Comparison of ENCODE assay signal across 11 mouse cellular contexts in the genomic region with DNA sequence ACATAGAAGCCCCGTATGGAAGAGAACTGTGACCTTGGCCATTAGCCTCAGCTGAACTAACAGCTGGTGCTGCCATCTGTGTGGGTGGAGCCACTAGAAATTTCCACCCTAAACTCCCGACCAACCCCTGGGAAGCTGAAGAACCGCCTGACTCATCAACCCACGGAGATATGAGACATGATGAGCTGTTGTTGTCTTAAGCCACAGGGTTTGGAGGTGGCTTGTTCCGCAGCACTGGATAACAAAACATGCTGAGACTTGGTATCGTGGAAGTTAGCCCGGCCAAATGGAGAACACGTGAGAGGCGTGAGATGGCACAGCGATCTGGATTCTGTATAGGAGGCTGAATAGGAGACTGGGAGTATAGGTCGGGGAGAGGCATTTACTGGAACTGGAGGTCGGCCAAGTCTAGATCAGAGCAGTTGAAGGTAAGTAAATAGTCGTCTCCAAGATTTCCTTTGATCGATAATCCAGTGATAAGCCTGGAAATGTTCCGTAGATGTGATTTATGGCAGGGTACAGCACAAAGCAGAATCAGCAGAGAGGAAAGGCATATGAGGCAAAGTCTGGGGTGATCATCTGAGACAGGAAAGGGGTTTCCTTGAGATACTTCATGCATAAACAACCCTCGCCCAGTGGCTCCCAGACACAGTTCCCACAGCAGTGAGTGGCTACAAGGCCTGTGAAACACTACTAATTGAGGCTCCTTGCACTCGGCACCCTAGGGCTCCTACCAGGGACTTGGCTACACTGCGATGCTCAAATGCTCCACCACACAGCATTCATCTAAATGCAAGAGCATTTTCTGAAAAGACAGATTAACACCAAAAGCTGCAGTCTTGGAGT. TPM values are rescaled to one million over a fixed set of nuclear protein-coding genes. Genes with fewer than 3 reads are reported as not detected.
DNase-seq lines count a peak whose midpoint lies in the region; ATAC-seq lines count a peak whose summit lies in the region.
"Had no signal": no experiment of that assay in that cellular context is flagged by ENCODE, and none has a peak within 500 bp of the region (broad histone marks: within the 10 kb centered on the region; RNA-seq: fewer than 3 reads in every experiment).

No protein-coding gene starts in this region.

- no peak overlapping the region for H3K4me3 ChIP-seq in heart, embryonic 12.5 days
- H3K4me3 ChIP-seq in heart, embryonic 10.5 days: no peak overlapping the region
- H3K4me3 ChIP-seq in hindbrain, embryonic 14.5 days (replicated peaks; ENCODE audit: low read length): no peak overlapping the region
- H3K4me3 ChIP-seq: embryonic facial prominence, embryonic 12.5 days had no signal

- peaks cover 16% of the 10 kb centered on the region for H3K4me1 ChIP-seq in heart, embryonic 12.5 days (replicated peaks)
- peaks cover 20% of the 10 kb centered on the region for H3K4me1 ChIP-seq in heart, embryonic 10.5 days
- H3K4me1 ChIP-seq in hindbrain, embryonic 14.5 days (replicated peaks; ENCODE audit: control insufficient read depth, insufficient read depth, low read length): no peaks in the 10 kb centered on the region
- H3K4me1 ChIP-seq: embryonic facial prominence, embryonic 12.5 days had no signal

- H3K27ac ChIP-seq in heart, embryonic 12.5 days (ENCODE audit: poor library complexity, severe bottlenecking): no peak overlapping the region
- no peak overlapping the region for H3K27ac ChIP-seq in heart, embryonic 10.5 days
- H3K27ac ChIP-seq in hindbrain, embryonic 14.5 days: no peak overlapping the region
- H3K27ac ChIP-seq: embryonic facial prominence, embryonic 12.5 days had no signal

- 67% methylated on average over 18 of the region's 18 CpGs for WGBS in heart, embryonic 12.5 days
- WGBS in heart, embryonic 10.5 days: 67% methylated on average over 18 of the region's 18 CpGs
- 74% methylated on average over 18 of the region's 18 CpGs for WGBS in hindbrain, embryonic 14.5 days

- no peaks in the 10 kb centered on the region for H3K27me3 ChIP-seq in heart, embryonic 12.5 days (replicated peaks)
- no peaks in the 10 kb centered on the region for H3K27me3 ChIP-seq in heart, embryonic 10.5 days (ENCODE audit: insufficient read depth, poor library complexity, severe bottlenecking)
- H3K27me3 ChIP-seq in hindbrain, embryonic 14.5 days (ENCODE audit: control insufficient read depth, insufficient read depth, low read length): no peaks in the 10 kb centered on the region
- H3K27me3 ChIP-seq: embryonic facial prominence, embryonic 12.5 days had no signal

- no peak overlapping the region for H3K4me2 ChIP-seq in heart, embryonic 12.5 days
- H3K4me2 ChIP-seq in hindbrain, embryonic 14.5 days (replicated peaks): no peak overlapping the region
- H3K4me2 ChIP-seq: embryonic facial prominence, embryonic 12.5 days had no signal

- H3K9ac ChIP-seq in heart, embryonic 12.5 days: no peak overlapping the region
- no peak overlapping the region for H3K9ac ChIP-seq in hindbrain, embryonic 14.5 days
- H3K9ac ChIP-seq: embryonic facial prominence, embryonic 12.5 days had no signal

- ATAC-seq in heart, embryonic 12.5 days (ENCODE audit: insufficient number of reproducible peaks, low FRiP score): 0 out of 2 replicates have a peak, but pooled peaks have one; percentile 30
- peak; percentile 14; the same call in 1 of the 2 replicates for ATAC-seq in hindbrain, embryonic 14.5 days (ENCODE audit: low FRiP score)
- ATAC-seq: inflammation-experienced regulatory T-cells, adult 6 months had no signal

- no peaks in the 10 kb centered on the region for H3K9me3 ChIP-seq in heart, embryonic 12.5 days (replicated peaks)
- H3K9me3 ChIP-seq in heart, embryonic 10.5 days: no peaks in the 10 kb centered on the region
- no peaks in the 10 kb centered on the region for H3K9me3 ChIP-seq in hindbrain, embryonic 14.5 days (ENCODE audit: control insufficient read depth, low read length)
- H3K9me3 ChIP-seq: embryonic facial prominence, embryonic 12.5 days had no signal

- no peaks in the 10 kb centered on the region for H3K36me3 ChIP-seq in heart, embryonic 12.5 days
- H3K36me3 ChIP-seq in heart, embryonic 10.5 days: no peaks in the 10 kb centered on the region
- H3K36me3 ChIP-seq in hindbrain, embryonic 14.5 days (replicated peaks; ENCODE audit: control insufficient read depth, insufficient read depth): no peaks in the 10 kb centered on the region
- H3K36me3 ChIP-seq: embryonic facial prominence, embryonic 12.5 days had no signal

- no peak for DNase-seq in heart, embryonic 10.5 days (ENCODE audit: low spot score)
- DNase-seq in right cerebral cortex, adult 18-20 months: peak; percentile 49
- no peak for DNase-seq in right cerebral cortex, postnatal 14 days
- DNase-seq in hindbrain, embryonic 14.5 days (ENCODE audit: low spot score): no peak
- DNase-seq in thymus, postnatal 14 days: no peak
- DNase-seq in cerebellum, adult 9-10 months: no peak
- no peak for DNase-seq in left cerebral cortex, adult 9 months (ENCODE audit: low spot score in 2 of 2)
- DNase-seq: right cerebral cortex, postnatal 4 days had no signal

RNA-seq across cellular contexts. Expression of a gene that starts 11.5 kb away (rescaled TPM):
- polyA plus RNA-seq in heart, embryonic 12.5 days (2016; fragmentation: Nextera tagmentation; extraction: Ambion mirVana): 52.9 and 55.1 TPM in 2 replicates
- polyA plus RNA-seq in heart, embryonic 10.5 days (2016; fragmentation: Nextera tagmentation; extraction: Ambion mirVana): 33.7 and 42.1 TPM in 2 replicates
- polyA plus RNA-seq in hindbrain, embryonic 14.5 days (2014; fragmentation: Nextera tagmentation; extraction: Ambion mirVana): 113 and 131 TPM in 2 replicates
